Mouse (Mus musculus) Patski (cell line): ENCODE data around the gene Timp2. TPM values are rescaled to one million over a fixed set of nuclear protein-coding genes. Genes with fewer than 3 reads are reported as not detected.

Source experiments
- ATAC-seq: fragments of 100-300 bp; one replicate; pipeline ENCODE4 v1.8.0; 2021
- CTCF ChIA-PET: fragments of 350-600 bp; sonication (Branson Sonifier 250); formaldehyde crosslinking; loops from one replicate; lab custom pipeline; 2022; ENCODE audit warnings: inconsistent platforms; lab: Charles Lee
- POLR2A ChIA-PET: fragments of 350-600 bp; sonication (Branson Sonifier 250); formaldehyde crosslinking; loops from one replicate; lab custom pipeline; 2022; ENCODE audit warnings: antibody characterized with exemption, inconsistent platforms; lab: Charles Lee
- DNase-seq: peaks from one replicate; pipeline ENCODE4 v3.0.0-alpha.2; 2011; ENCODE audit warnings: low read depth, low spot score
- H3K27me3 ChIP-seq: fragments of 371-371 bp; one replicate; pipeline ENCODE4 v1.5.1; 2021
- CTCF ChIP-seq: fragments of 100-300 bp; IDR thresholded peaks from one replicate; pipeline ENCODE4 v1.5.1; 2021
- in situ Hi-C: fragments of 300-500 bp; cut with MboI; formaldehyde crosslinking; loops from 3 replicates; pipeline ENCODE4 v1.11.1; 2018; ENCODE audit warnings: low pct_unique_long_range_greater_than_20kb, mixed read lengths
- polyA plus RNA-seq: library from polyadenylated mRNA; unstranded; gene quantifications from one replicate; pipeline ENCODE4 v1.2.3, GENCODE M21; 2021

Gene Timp2
- polyA plus RNA-seq, 1 experiment from 2014 or later: 459 TPM

DNA sequence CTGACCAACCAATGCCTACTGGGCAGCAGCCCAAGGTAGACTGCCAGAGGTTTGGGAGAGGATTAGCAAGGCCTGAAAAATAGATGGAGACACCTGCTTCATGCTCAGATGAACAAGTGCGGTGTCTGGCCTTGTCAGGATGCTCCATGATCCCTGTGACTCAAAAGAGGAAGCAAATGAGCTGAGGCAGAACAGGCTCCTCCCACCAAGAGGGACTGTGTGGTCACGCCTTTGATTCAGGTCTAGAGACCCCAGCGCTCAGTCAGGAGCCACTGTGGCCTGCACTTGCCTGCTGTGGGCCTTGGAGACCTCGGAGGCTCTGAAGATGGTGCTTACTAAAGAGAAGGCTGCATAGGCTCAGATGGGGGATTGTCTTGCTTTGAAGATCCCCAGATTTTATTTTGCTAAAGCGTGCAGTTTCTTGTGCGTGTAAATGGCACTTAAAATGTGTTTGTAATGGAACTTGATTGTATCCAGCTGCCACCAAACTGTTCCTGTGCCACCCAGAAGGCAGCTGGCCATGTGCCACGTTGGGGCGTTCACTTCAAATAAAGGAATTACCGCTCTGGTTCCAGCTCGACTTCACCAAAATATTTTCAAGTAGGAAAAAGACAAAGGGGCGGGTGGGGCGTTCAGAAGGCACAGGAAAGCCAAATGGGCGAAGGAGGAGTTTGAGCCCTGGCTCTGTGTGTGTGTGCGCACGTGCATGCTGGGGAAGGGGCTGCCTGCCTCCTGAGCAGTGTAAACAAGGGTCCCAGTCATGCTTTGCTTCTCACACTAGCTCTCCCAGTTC lies 101.2 kb downstream of the Timp2 start:
- ChIA-PET CTCF (interaction anchor here (1.0 kb wide), 1 partner anchor 22 kb away, joined by 3 read pairs; no protein-coding TSS in a partner anchor), POLR2A (interaction anchor here (0.6 kb wide), 1 partner anchor 107 kb away, joined by 3 read pairs; no protein-coding TSS in a partner anchor)
- ATAC-seq (no peak), DNase-seq (peak; percentile 55)
- H3K27me3 ChIP-seq: no peaks in the 10 kb centered on the region
- TF ChIP-seq CTCF: no peak
- in situ Hi-C loops: no loop called here

DNA sequence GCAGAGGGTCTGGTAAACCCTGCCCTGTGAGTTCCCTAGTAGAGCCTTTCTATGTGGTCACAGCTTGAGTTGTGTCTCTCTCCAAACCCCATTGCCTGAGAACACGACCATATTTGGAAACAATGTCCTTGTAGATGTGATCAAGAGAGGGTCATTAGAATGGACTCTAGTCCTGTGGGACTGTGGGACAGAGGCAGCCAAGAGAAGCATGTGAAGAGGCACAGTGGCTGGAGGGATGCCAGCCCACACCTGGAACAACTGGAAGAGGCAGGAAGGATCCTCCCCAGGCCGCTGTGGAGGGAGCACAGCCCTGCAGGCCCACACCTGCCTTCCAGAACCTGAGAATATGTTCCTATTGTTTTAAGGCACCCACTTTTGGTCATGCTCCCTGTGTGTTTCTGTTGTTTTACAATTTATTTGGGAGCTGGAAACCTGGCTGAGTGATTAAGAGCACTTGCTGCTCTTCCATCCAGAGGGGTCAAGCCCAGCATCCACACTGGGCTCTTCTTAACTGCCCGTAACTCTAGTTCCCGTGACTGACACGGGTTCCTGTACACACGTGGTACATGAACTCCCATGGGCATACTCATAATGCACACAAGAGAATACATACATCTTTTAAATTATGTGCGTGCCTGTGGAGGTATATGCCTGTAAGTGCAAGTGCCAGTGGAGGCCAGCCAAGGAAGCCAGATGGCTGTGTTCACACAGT lies 101.9 kb downstream of the Timp2 start:
- in situ Hi-C loops: no loop called here
- ChIA-PET CTCF (interaction anchor here (1.0 kb wide), 1 partner anchor 22 kb away, joined by 3 read pairs; no protein-coding TSS in a partner anchor), POLR2A (interaction anchor here (0.6 to 1.2 kb wide), 3 partner anchors 28 to 57 kb away, joined by 3 read pairs; no protein-coding TSS in a partner anchor)
- no peak for DNase-seq
- TF ChIP-seq CTCF: no peak
- H3K27me3 ChIP-seq: no peaks in the 10 kb centered on the region
- no peak for ATAC-seq

Other genes starting within 250 kb of the Timp2 start
- 0.22 TPM for gene Dnah17, start 225.1 kb downstream of the Timp2 start, polyA plus RNA-seq
- 30.8 TPM for gene Cyth1, start 107.1 kb downstream of the Timp2 start, polyA plus RNA-seq
- gene Usp36, start 65.5 kb downstream of the Timp2 start, polyA plus RNA-seq: 26.0 TPM
- gene Cep295nl, start 13.2 kb downstream of the Timp2 start, polyA plus RNA-seq: 0.41 TPM
- 113 TPM for gene Lgals3bp, start 46.4 kb upstream of the Timp2 start, polyA plus RNA-seq
- gene Cant1, start 63.3 kb upstream of the Timp2 start, polyA plus RNA-seq: 49.4 TPM
- gene C1qtnf1, start 72.5 kb upstream of the Timp2 start, polyA plus RNA-seq: 11.2 TPM
- gene Engase, start 121.1 kb upstream of the Timp2 start, polyA plus RNA-seq: 4.7 TPM